Mouse (Mus musculus) spleen, postnatal 4 days (tissue): ENCODE measurements around the gene Sec23ip.
A peak's percentile ranks its signal among the peaks of the same experiment; 100 is the strongest.

Experiments
- DNase-seq, 2 experiments: peaks; one replicate each; pipeline ENCODE4 v3.0.0; 2022; ENCODE audit warnings: low spot score in 2 of 2

The Sec23ip gene

DNA sequence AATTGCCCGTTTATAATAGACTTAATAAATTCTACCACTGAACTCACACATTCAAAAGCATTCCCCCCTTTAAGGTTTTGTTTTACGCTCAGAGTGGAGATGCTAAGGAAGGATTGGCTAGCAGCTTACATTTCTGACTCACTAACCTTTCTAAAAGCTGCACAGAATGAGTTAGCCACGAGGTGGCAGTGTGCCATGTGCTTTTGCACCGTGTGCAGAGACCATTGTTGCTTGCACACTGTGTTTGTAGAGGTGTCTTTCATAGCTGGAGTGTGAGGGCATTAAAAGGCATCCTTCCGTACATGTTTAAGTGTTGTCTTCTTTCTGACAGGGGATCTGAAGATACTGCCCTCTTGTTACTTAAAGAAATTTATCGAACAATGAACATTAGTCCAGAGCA, 34.6 kb downstream of the Sec23ip start:
- peak in 1 of 2 experiments; percentile 21 for DNase-seq

- no peak for DNase-seq
Measured at GRCm38 (mm10) chr7:128781846-128782245, 37.1 kb downstream of the Sec23ip start.

DNA sequence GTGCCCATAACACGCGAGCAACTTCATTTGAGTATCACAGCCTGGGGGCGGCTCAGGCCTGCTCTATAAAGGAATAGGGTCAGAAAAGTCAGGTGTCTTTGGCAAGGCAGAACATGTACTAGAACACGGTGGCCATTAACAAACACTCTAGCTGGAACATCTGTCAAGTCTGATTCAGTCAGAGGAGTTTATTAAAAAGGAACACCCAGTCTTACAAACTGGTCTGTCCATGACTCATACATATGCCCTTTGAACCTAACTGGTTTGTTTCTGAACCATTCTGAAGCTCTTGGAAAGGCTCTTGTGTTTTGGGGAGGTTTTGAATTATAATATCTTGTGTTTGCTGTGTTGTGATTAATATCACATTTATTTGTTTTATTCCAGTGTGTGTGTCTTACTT, 45.3 kb downstream of the Sec23ip start:
- peak in 1 of 2 experiments; percentile 50 for DNase-seq

DNA sequence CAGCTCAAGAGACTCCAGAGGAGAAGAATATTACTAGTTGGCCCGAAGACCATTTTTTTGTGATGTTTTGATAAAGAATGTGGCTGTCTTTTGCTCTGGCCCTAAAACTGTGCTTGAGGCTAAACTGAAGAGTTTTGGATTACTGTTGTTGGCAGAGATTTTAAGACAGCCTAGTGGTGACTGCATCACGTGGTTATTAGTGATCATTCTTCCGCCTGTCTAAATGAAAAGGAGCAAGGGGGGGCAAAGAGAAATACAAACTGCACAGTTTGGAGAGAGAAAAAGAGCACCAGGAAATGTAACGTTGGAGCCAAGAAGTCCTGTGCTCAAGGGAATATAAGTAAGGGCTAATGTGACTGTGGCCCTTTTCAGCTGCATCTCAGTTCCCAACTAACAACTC, 48.7 kb downstream of the Sec23ip start:
- DNase-seq = no peak

- no peak for DNase-seq
Measured at GRCm38 (mm10) chr7:128824986-128825563, 80.3 kb downstream of the Sec23ip start.

GRCm38 (mm10) chr7:128832455-128833081, 87.8 kb downstream of the Sec23ip start:
- DNase-seq = no peak

- DNase-seq = no peak
Measured at GRCm38 (mm10) chr7:128833196-128833595, 88.5 kb downstream of the Sec23ip start.
